Mouse (Mus musculus) megakaryocyte, embryonic 14.5 days (primary cell): ENCODE results near the gene Tgfb1i1.

Experiments
- FLI1 ChIP-seq: IDR thresholded peaks from 2 replicates; pipeline ENCODE4 v1.6.1; 2012; ENCODE audit warnings: low read length, inconsistent platforms, mixed read lengths
- GATA1 ChIP-seq: IDR thresholded peaks from 3 replicates; pipeline ENCODE4 v1.6.1; 2012; ENCODE audit warnings: mixed read lengths, low read length, inconsistent platforms, borderline replicate concordance

- TF ChIP-seq GATA1 (no peak), FLI1 (no peak)
Measured at GRCm38 (mm10) chr7:128203071-128203470, 43.5 kb upstream of the Tgfb1i1 start.
